Mouse (Mus musculus): ENCODE data around the gene Rtn1. TPM values are rescaled to one million over a fixed set of nuclear protein-coding genes. Genes with fewer than 3 reads are reported as not detected.

Rtn1 gene
- polyA plus RNA-seq, 1 experiment from 2014 or later, result 1.7 TPM

DNA sequence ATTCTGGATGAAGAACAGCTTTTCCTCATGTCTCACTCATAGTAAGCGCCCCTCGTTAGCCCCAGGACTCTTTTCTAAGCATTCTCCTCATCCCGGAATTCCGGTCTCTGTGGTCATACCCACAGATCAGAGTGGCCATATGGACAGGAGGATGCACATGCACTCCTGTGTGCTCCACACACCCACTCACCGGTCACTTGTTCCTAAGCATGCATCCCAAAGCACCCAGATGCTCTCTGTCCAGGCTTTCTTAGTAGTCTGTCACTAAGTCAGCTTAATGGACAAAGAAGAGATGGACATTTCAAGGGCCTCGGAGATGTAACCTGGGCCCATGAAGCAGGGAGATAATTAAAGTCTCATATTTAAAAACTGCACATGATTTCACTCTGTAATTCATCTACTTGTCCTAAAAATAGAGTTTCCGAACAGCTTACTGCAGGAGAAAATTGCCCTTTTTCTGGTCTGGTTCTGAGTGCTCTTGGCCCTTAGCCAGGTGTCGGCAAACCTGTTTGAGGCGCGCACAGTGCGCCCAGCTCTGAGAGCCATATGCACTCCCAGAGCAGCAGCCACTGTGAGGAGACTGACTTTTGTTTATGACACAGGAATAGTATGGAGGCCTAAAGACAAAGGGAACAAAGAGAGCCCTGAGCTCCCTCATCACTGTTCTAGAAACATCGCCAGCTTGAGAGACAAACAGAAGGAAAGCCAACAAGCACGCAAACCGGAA, 19.3 kb downstream of the Rtn1 start:
- ATAC-seq (ENCODE audit: low read depth), result no peak
- Histone ChIP-seq H3K4me2 (ENCODE audit: low read depth, low read length) (no peak overlapping the region), H3K27me3 (ENCODE audit: control insufficient read depth, insufficient read depth, low read depth, low read length) (no peaks in the 10 kb centered on the region), H3K4me3 (ENCODE audit: low read depth, low read length) (no peak overlapping the region), H3K36me3 (ENCODE audit: control insufficient read depth, insufficient read depth) (no peaks in the 10 kb centered on the region), H3K27ac (ENCODE audit: low read length) (no peak overlapping the region), H3K9ac (ENCODE audit: low read depth, low read length) (no peak overlapping the region), H3K4me1 (ENCODE audit: control insufficient read depth, low read depth, low read length) (no peaks in the 10 kb centered on the region), H3K9me3 (replicated peaks; ENCODE audit: control insufficient read depth, low read length) (no peaks in the 10 kb centered on the region)
- WGBS (ENCODE audit: insufficient replicate concordance), result 74% methylated on average over 14 of the region's 14 CpGs

DNA sequence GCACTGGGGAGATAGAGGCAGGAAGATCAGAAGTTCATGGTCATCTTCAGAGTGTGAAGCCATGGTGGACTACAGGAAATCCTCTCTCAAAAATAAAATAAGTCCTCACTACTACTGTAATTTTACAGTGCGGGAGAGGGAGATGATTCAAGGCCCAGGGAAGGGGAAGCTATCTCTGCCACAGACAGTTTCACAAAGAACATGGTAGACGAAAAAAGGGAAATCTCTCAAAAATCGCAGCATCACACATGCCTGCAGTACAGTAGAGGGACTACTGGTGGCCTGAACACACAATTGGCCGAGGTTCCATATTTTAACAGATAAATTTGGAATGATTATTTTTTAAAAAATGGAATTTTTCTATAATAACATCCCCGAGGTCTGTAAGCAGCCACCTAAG, 20.0 kb downstream of the Rtn1 start:
- no peak overlapping the region for H3K4me2 ChIP-seq (ENCODE audit: low read depth, low read length)
- ATAC-seq (ENCODE audit: low read depth), result no peak
- no peaks in the 10 kb centered on the region for H3K4me1 ChIP-seq (ENCODE audit: control insufficient read depth, low read depth, low read length)
- H3K27me3 ChIP-seq (ENCODE audit: control insufficient read depth, insufficient read depth, low read depth, low read length), result no peaks in the 10 kb centered on the region
- H3K36me3 ChIP-seq (ENCODE audit: control insufficient read depth, insufficient read depth), result no peaks in the 10 kb centered on the region
- no peak overlapping the region for H3K4me3 ChIP-seq (ENCODE audit: low read depth, low read length)
- H3K27ac ChIP-seq (ENCODE audit: low read length), result no peak overlapping the region
- H3K9ac ChIP-seq (ENCODE audit: low read depth, low read length), result no peak overlapping the region
- WGBS (ENCODE audit: insufficient replicate concordance), result 43% methylated on average over 5 of the region's 5 CpGs
- H3K9me3 ChIP-seq (replicated peaks; ENCODE audit: control insufficient read depth, low read length), result no peaks in the 10 kb centered on the region

DNA sequence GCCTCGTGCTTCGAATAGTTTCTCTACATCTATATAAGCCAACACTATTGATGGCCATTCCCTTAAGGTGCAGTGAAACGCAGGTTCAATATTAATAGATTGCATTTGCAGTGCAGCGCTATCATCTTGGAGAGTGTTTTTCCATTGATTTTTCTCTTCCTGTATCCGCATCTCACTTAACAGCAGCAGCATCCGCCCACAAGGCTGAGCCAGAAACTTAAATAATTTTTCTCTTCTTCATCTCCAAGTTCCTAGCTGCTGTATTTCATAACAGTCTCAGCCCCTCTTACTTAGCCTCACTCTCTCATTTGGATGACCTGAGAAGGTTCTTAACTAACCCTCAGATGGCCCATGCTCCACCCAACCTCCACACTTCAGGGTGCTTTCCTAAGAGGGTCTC, 20.7 kb downstream of the Rtn1 start:
- Histone ChIP-seq H3K4me1 (ENCODE audit: control insufficient read depth, low read depth, low read length) (no peaks in the 10 kb centered on the region), H3K36me3 (ENCODE audit: control insufficient read depth, insufficient read depth) (no peaks in the 10 kb centered on the region), H3K9ac (ENCODE audit: low read depth, low read length) (no peak overlapping the region), H3K4me3 (ENCODE audit: low read depth, low read length) (no peak overlapping the region), H3K9me3 (replicated peaks; ENCODE audit: control insufficient read depth, low read length) (no peaks in the 10 kb centered on the region), H3K27ac (ENCODE audit: low read length) (no peak overlapping the region), H3K4me2 (ENCODE audit: low read depth, low read length) (no peak overlapping the region), H3K27me3 (ENCODE audit: control insufficient read depth, insufficient read depth, low read depth, low read length) (no peaks in the 10 kb centered on the region)
- WGBS (ENCODE audit: insufficient replicate concordance), result 66% methylated on average over 6 of the region's 6 CpGs
- no peak for ATAC-seq (ENCODE audit: low read depth)

DNA sequence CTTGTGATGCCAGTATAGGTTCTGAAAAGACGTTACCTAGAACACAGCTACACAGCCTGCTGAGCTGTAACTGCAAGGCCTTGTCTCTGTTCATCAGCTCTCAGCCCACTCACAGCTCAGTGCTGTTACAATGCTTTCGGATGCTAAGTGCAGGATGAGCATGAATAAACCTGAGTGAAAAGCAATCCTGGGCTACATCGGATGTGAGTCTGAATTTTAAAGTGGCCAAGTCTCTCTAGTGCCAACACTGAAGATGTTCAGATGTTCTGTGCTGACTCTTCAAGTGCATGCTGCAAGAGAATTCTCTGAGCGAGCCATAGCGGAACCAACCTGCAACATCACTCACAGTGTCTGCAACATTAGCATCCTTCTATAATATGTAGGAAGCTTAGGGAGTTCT, 32.5 kb downstream of the Rtn1 start:
- Histone ChIP-seq H3K9ac (ENCODE audit: low read depth, low read length) (no peak overlapping the region), H3K27me3 (ENCODE audit: control insufficient read depth, insufficient read depth, low read depth, low read length) (no peaks in the 10 kb centered on the region), H3K36me3 (ENCODE audit: control insufficient read depth, insufficient read depth) (no peaks in the 10 kb centered on the region), H3K4me3 (ENCODE audit: low read depth, low read length) (no peak overlapping the region), H3K4me2 (ENCODE audit: low read depth, low read length) (no peak overlapping the region), H3K4me1 (ENCODE audit: control insufficient read depth, low read depth, low read length) (no peaks in the 10 kb centered on the region), H3K9me3 (replicated peaks; ENCODE audit: control insufficient read depth, low read length) (no peaks in the 10 kb centered on the region), H3K27ac (ENCODE audit: low read length) (no peak overlapping the region)
- no peak for ATAC-seq (ENCODE audit: low read depth)
- WGBS (ENCODE audit: insufficient replicate concordance), result 69% methylated on average over 5 of the region's 5 CpGs

DNA sequence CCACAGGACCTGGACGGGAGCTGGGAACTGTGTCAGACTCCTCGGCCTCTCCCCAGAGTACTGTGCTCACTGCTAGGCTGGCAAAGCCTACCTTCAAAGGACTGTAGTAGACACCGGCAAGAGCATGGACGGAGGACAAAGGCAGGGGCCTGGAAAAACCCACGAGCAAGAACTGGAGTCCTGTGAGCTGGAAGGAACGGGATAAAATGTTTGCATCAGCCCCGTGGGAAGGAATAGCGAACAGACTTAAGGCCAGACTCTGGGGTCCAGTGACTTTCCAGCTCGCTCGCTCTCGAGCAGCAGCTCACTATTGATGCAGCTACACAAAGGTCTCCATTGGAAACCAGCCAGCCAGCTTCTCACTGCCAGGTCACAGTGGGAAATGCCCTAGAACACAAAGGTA, 34.0 kb downstream of the Rtn1 start:
- no peaks in the 10 kb centered on the region for H3K36me3 ChIP-seq (ENCODE audit: control insufficient read depth, insufficient read depth)
- H3K4me3 ChIP-seq (ENCODE audit: low read depth, low read length), result no peak overlapping the region
- whole genome bisulfite sequencing (ENCODE audit: insufficient replicate concordance), result 70% methylated on average over 11 of the region's 11 CpGs
- no peak overlapping the region for H3K4me2 ChIP-seq (ENCODE audit: low read depth, low read length)
- no peaks in the 10 kb centered on the region for H3K27me3 ChIP-seq (ENCODE audit: control insufficient read depth, insufficient read depth, low read depth, low read length)
- no peaks in the 10 kb centered on the region for H3K9me3 ChIP-seq (replicated peaks; ENCODE audit: control insufficient read depth, low read length)
- no peaks in the 10 kb centered on the region for H3K4me1 ChIP-seq (ENCODE audit: control insufficient read depth, low read depth, low read length)
- H3K9ac ChIP-seq (ENCODE audit: low read depth, low read length), result no peak overlapping the region
- ATAC-seq (ENCODE audit: low read depth), result no peak
- no peak overlapping the region for H3K27ac ChIP-seq (ENCODE audit: low read length)

DNA sequence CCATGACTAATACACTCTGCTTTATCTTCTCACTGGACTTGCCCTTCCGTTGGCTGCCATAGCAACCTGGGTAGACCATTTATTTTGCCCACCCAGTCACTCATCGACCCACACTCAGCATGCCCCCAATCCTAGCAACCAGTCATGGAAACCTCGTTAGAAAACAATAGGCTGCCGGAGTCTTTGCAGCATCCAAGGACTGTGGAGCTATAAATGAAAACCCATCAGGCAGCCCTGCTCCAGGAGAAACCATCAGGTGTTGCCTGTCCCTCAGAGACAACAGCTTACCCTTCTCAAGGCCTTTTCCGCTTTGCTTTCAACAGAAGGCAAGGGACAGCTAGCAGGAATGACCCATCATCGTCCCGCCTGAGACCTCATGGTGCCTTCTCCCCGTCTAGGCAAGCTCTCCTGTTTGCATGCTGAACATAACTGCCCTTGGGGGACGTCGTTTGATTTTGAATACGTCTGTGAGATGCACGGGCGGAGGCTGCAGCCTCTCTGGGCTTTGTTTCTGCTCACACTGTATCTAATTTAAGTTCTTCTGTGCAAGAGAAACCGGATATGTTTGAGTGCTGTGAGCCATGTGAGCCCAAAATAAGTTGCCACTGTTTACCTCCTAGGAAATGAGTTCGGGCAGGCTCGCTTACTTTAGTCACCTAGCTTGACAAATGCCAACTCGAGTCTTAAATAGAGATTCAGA, 34.8 kb downstream of the Rtn1 start:
- Histone ChIP-seq H3K4me2 (ENCODE audit: low read depth, low read length) (no peak overlapping the region), H3K27ac (ENCODE audit: low read length) (no peak overlapping the region), H3K4me1 (ENCODE audit: control insufficient read depth, low read depth, low read length) (no peaks in the 10 kb centered on the region), H3K9me3 (replicated peaks; ENCODE audit: control insufficient read depth, low read length) (no peaks in the 10 kb centered on the region), H3K4me3 (ENCODE audit: low read depth, low read length) (no peak overlapping the region), H3K9ac (ENCODE audit: low read depth, low read length) (no peak overlapping the region), H3K27me3 (ENCODE audit: control insufficient read depth, insufficient read depth, low read depth, low read length) (no peaks in the 10 kb centered on the region), H3K36me3 (ENCODE audit: control insufficient read depth, insufficient read depth) (no peaks in the 10 kb centered on the region)
- no peak for ATAC-seq (ENCODE audit: low read depth)
- WGBS (ENCODE audit: insufficient replicate concordance), result 62% methylated on average over 17 of the region's 17 CpGs

DNA sequence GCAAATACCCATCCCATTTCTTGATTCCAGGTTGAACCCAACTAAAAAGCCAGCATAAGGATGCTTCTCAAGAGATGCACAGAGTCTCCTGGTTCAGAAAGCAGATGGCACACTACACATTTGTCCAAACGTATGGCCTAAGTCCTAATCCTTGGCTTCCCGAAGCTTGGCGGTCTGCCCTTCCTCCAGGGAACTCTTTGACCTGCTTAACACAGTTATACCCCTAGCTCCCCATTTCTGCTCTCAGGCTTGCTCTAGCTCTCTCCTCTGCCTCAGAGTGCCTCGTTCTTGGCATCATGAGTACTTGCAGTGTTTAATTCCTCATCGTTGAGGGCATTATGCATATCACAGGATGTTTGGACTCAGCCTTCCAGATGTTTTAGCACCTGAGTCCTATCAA, 38.8 kb downstream of the Rtn1 start:
- WGBS (ENCODE audit: insufficient replicate concordance), result 56% methylated on average over 5 of the region's 5 CpGs
- H3K4me1 ChIP-seq (ENCODE audit: control insufficient read depth, low read depth, low read length), result no peaks in the 10 kb centered on the region
- H3K4me3 ChIP-seq (ENCODE audit: low read depth, low read length), result no peak overlapping the region

DNA sequence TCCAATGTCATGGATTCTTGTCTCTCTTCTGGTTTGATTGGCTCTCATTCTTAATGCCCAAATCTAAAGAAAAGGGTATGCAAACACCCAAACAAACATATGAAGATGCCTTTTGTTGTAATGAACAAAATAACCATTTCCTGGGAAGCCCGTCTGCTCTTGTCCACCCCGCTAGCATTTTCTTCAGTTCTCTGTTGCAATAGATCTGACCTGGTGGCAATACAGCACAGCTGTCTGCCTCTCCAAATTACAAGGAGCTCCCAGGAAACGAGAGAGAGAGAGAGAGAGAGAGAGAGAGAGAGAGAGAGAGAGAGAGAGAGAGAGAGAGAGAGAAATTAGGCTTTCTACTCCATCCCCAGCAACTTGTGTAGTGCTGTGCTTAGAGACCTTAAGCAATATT, 42.1 kb downstream of the Rtn1 start:
- no peak overlapping the region for H3K9ac ChIP-seq (ENCODE audit: low read depth, low read length)
- H3K27ac ChIP-seq (ENCODE audit: low read length), result no peak overlapping the region
- no peaks in the 10 kb centered on the region for H3K4me1 ChIP-seq (ENCODE audit: control insufficient read depth, low read depth, low read length)
- H3K27me3 ChIP-seq (ENCODE audit: control insufficient read depth, insufficient read depth, low read depth, low read length), result no peaks in the 10 kb centered on the region
- H3K4me3 ChIP-seq (ENCODE audit: low read depth, low read length), result no peak overlapping the region
- H3K4me2 ChIP-seq (ENCODE audit: low read depth, low read length), result no peak overlapping the region
- no peaks in the 10 kb centered on the region for H3K9me3 ChIP-seq (replicated peaks; ENCODE audit: control insufficient read depth, low read length)
- no peak for ATAC-seq (ENCODE audit: low read depth)
- 63% methylated on average over 3 of the region's 3 CpGs for WGBS (ENCODE audit: insufficient replicate concordance)
- H3K36me3 ChIP-seq (ENCODE audit: control insufficient read depth, insufficient read depth), result no peaks in the 10 kb centered on the region

More for the DNA sequence above, 38.8 kb downstream of the Rtn1 start:
- no peak overlapping the region for H3K27ac ChIP-seq (ENCODE audit: low read length)
- H3K4me2 ChIP-seq (ENCODE audit: low read depth, low read length), result no peak overlapping the region
- no peak for ATAC-seq (ENCODE audit: low read depth)
- no peaks in the 10 kb centered on the region for H3K36me3 ChIP-seq (ENCODE audit: control insufficient read depth, insufficient read depth)
- no peaks in the 10 kb centered on the region for H3K9me3 ChIP-seq (replicated peaks; ENCODE audit: control insufficient read depth, low read length)
- no peaks in the 10 kb centered on the region for H3K27me3 ChIP-seq (ENCODE audit: control insufficient read depth, insufficient read depth, low read depth, low read length)
- H3K9ac ChIP-seq (ENCODE audit: low read depth, low read length), result no peak overlapping the region

DNA sequence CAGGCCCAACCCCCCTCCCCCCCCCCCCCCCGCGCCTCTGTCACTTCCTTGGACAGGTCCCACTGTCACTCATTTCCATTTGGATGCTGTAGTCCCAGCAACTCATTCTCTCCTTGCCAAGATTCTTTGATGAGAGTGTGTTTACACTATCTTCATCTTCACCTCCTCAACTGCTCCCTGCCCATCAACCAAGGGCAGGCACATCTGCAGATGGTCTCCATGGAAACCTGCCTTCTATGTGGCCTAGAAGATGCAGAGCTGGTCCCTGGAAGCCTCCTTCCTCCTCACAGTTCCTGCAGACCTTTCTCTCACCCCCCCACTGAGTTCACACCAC, 42.8 kb downstream of the Rtn1 start:
- Histone ChIP-seq H3K27ac (ENCODE audit: low read length) (no peak overlapping the region), H3K27me3 (ENCODE audit: control insufficient read depth, insufficient read depth, low read depth, low read length) (no peaks in the 10 kb centered on the region), H3K4me3 (ENCODE audit: low read depth, low read length) (no peak overlapping the region), H3K4me1 (ENCODE audit: control insufficient read depth, low read depth, low read length) (no peaks in the 10 kb centered on the region), H3K36me3 (ENCODE audit: control insufficient read depth, insufficient read depth) (no peaks in the 10 kb centered on the region), H3K9ac (ENCODE audit: low read depth, low read length) (no peak overlapping the region), H3K4me2 (ENCODE audit: low read depth, low read length) (no peak overlapping the region), H3K9me3 (replicated peaks; ENCODE audit: control insufficient read depth, low read length) (no peaks in the 10 kb centered on the region)
- WGBS (ENCODE audit: insufficient replicate concordance), result no CpG with 5 or more reads among the region's 2 CpGs
- no peak for ATAC-seq (ENCODE audit: low read depth)

All from liver, embryonic 16.5 days (tissue).